Mouse (Mus musculus) mouse trophoblast stem cell (cell line): Measurements from ENCODE around the gene Sdk1.

Experiments used
- in situ Hi-C, 2 experiments: fragments of 300-500 bp; cut with MseI, MboI; formaldehyde crosslinking; loops; 2 replicates in 1 of 2; 3 replicates in 1 of 2; pipeline ENCODE4 v1.15.1; 2025

Sdk1 gene

DNA sequence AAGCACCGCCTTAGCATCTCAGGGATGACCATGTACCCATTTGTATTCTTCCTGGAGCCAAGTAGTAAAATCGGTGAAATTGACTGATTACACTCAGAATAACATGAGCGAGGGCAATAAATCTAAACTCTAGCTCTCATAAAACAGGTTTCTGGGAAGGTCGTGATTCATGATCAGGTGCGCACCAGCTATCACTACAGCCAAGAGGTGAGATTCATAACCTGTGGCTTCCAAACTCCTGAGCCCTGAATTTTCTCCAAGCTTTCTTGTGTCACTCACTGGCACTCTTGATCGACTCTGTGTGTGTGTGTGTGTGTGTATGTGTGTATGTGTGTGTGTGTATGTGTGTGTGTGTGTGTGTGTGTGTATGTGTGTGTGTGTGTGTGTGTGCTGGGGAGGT, 522.8 kb downstream of the Sdk1 start:
- in situ Hi-C loops, result no loop called here

GRCm38 (mm10) chr5:141768761-141769515, 527.6 kb downstream of the Sdk1 start:
- in situ Hi-C loops, result no loop called here

GRCm38 (mm10) chr5:141771516-141771915, 530.2 kb downstream of the Sdk1 start:
- in situ Hi-C loops, result no loop called here

DNA sequence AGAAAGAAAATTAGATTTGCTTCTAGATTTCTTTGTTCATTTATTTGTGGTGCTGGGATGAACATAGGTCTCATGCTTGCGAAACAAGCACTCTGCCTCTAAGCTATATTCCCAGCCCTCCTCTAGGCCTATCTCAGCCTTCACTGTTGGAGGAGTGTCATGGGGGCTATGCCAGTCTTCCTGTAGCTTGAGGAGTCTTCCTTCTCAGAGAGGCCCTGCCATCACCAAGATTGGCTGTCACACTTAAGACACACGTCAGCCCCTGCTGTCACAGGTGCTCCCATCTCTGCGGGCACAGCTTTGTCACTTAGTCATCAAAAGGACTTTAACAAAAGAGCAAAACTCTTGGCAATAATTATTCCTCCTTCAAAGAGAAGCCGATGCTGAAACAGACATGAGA, 536.9 kb downstream of the Sdk1 start:
- in situ Hi-C loops, result no loop called here

- in situ Hi-C loops, result no loop called here
Observed at GRCm38 (mm10) chr5:141781142-141781541, 539.9 kb downstream of the Sdk1 start.

- in situ Hi-C loops, result no loop called here
Observed at GRCm38 (mm10) chr5:141782330-141782729, 541.0 kb downstream of the Sdk1 start.

DNA sequence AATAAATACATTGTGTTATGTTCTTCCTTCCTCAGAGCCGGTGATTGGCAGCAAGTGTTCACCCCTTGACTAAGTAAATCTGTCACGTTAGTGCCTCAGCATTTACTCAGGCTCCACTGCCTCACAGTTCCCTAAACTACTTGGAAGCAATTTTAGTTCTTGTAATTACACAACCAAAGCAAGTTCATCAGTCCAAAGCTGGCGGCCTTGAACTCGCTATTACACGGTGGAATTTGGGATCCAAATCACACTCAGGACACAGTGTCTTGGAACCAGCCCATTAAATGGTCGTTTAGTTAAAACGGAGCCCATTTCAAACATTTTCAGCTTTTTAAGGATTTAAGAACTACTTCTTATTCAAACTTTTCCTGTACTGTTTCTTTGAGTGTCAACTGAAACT, 542.2 kb downstream of the Sdk1 start:
- in situ Hi-C loops, result no loop called here

- in situ Hi-C loops, result no loop called here
Observed at GRCm38 (mm10) chr5:141793926-141794325, 552.6 kb downstream of the Sdk1 start.

DNA sequence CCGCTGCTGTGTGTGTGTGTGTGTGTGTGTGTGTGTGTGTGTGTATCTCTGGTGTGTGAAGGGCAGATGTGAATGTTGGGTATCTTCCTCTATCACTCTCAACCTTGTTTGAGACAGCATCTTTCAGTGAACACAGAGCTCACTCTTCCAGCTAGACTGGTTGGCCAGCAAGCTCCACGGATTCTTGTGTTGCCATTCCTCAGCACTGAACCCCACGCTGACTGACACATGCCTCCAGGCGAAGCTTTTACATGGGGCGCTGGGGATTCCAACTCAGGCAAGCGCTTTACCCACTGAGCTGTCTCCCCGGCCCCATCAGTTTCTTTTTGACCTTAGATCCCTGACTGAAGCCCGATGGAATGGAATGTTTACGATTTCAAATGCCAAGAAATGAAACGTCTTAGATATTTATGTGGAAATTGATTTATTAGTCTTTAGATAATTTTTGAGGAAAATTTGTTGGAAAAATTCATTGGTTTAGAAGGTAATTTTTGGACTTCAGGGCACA, 582.6 kb downstream of the Sdk1 start:
- in situ Hi-C loops, result no loop called here

GRCm38 (mm10) chr5:141824739-141825379, 583.6 kb downstream of the Sdk1 start:
- in situ Hi-C loops, result no loop called here

DNA sequence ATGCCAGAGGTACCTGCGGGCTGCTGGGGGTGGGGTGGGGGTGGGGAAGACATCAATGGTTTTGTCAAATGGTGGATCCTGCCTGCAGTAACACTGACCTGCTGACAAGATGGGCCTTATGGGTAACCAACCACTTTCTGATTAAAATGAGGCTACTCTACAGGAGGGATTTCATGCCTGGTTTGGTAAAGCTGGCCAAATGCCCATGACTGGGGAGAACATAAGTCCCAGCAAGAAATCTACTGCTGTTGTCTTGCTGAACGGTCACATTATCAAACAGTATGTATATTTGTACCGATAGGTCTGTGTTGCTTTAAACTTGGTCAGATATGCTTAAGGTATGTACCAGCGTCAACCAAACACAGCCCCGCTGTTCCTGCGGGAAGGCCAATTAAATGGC, 594.3 kb downstream of the Sdk1 start:
- in situ Hi-C loops, result no loop called here

- in situ Hi-C loops, result no loop called here
Observed at GRCm38 (mm10) chr5:141836892-141837455, 595.7 kb downstream of the Sdk1 start.

DNA sequence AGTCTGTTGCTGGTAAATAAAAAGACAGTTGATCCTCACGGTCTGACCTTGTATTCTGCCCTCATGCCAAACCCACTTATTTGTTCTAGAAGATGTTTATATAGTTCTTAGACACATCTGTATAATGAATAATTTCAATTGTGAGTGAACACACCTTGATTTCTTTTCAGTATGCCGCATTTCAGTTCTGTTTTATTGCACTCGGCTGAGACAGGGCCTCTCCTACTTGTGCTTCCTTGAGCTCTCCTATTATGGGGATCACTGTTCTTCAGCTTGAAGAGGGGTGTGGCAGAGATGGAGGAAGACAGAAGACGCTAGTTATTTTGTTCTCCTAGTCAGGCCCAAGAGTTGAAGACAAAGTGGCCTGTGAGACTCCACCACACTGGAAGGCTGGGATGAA, 603.4 kb downstream of the Sdk1 start:
- in situ Hi-C loops, result no loop called here

DNA sequence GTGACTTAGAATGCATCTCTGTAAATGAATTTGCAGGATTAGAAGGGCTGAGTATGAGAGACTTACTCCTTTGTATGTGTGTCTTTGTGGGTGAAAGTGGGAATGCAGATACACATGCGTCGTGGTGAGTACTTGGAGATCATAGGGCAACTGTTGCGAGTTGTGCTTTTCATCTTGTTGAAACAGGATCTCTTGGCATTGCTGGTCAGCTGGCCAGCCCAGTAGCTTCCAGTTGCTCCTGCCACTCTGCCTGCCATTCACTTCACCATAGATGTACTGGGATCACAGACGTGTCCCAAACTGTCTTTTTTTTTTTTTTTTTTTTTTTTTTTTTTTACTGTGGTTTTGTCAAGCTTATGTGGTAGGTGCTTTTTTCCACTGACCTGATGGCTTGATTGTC, 606.4 kb downstream of the Sdk1 start:
- in situ Hi-C loops, result no loop called here

- in situ Hi-C loops, result no loop called here
Observed at GRCm38 (mm10) chr5:141852175-141852574, 610.9 kb downstream of the Sdk1 start.

DNA sequence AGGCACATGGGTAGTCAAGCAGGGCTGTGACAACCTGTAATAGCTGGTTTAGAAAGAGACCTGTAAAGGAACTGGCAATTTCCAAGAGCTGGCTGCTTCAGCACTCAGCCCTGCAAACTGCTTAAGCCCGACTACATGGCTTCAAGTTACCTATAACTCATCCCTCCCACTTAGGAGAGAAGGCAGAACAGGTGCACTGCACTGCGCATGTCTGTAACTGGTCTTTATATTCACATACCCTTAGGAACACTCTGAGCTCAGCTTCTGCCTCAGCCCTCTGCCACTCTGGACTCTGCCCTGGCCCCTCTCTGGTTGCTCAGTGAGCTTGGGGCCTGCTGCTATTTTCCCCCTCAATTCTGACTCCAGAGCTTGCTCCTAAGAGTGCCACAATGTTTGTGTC, 615.2 kb downstream of the Sdk1 start:
- in situ Hi-C loops, result no loop called here

DNA sequence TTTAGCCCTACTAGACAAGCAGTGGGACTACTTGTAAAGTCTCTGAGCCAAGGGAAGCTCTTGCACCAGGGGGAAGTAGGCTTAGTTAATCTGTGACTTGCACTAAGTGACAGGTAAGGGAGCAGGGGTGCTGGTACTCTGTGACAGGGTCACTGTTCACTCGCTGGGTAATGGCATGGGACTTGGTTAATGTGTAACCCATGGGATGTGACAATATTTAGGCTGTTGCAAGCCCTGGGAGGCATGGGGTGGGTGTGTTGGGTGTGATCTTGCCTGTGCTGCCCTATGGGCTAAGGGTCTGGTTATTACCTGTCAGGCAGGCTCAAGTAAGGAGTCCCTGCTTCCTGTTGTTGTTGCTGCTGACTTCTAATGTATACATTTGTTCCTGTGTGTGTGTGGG, 616.5 kb downstream of the Sdk1 start:
- in situ Hi-C loops, result no loop called here

- in situ Hi-C loops, result no loop called here
Observed at GRCm38 (mm10) chr5:141858406-141859160, 617.3 kb downstream of the Sdk1 start.

GRCm38 (mm10) chr5:141866042-141866441, 624.8 kb downstream of the Sdk1 start:
- in situ Hi-C loops, result no loop called here

- in situ Hi-C loops, result no loop called here
Observed at GRCm38 (mm10) chr5:141873751-141874150, 632.5 kb downstream of the Sdk1 start.

- in situ Hi-C loops, result no loop called here
Observed at GRCm38 (mm10) chr5:141880661-141881060, 639.4 kb downstream of the Sdk1 start.

GRCm38 (mm10) chr5:141884111-141884647, 642.9 kb downstream of the Sdk1 start:
- in situ Hi-C loops, result no loop called here
